Mouse (Mus musculus): Measurements from ENCODE around the gene Zfp865. TPM values are rescaled to one million over a fixed set of nuclear protein-coding genes. Genes with fewer than 3 reads are reported as not detected.

Gene Zfp865
- total and polyA plus RNA-seq, 3 experiments, result 19.9 to 121 (median 50.6) TPM

GRCm38 (mm10) chr7:5052931-5053343, 32.8 kb downstream of the Zfp865 start:
- TF ChIP-seq GATA1 (IDR thresholded peaks at IDR 0.05; ENCODE audit: borderline replicate concordance, low read length) (no peak), CTCF (IDR thresholded peaks at IDR 0.05; ENCODE audit: low read depth, low read length) (no peak)
- DNase-seq (ENCODE audit: low spot score), result no peak
- peaks cover 6% of the 10 kb centered on the region; the same call in 1 of the 2 replicates for H3K4me1 ChIP-seq (ENCODE audit: insufficient read depth, low read depth, low read length)
- ATAC-seq (ENCODE audit: extremely low read depth, insufficient number of reproducible peaks, low FRiP score, poor library complexity, severe bottlenecking), result no peak
- H3K27me3 ChIP-seq (ENCODE audit: insufficient read depth, low read length), result peaks cover 78% of the 10 kb centered on the region
- no peaks in the 10 kb centered on the region for H3K36me3 ChIP-seq (replicated peaks)
- H3K9me3 ChIP-seq (replicated peaks), result peaks cover 4% of the 10 kb centered on the region; the same call in 1 of the 2 replicates
- 0 out of 2 replicates have a peak overlapping the region, but pooled peaks have one; percentile 1 for H3K4me3 ChIP-seq (ENCODE audit: low read depth, low read length)

- ATAC-seq (ENCODE audit: extremely low read depth, insufficient number of reproducible peaks, low FRiP score, poor library complexity, severe bottlenecking) (no peak), DNase-seq (ENCODE audit: low spot score) (no peak)
- no peak overlapping the region for H3K4me3 ChIP-seq (ENCODE audit: low read depth, low read length)
Measured at GRCm38 (mm10) chr7:5053456-5054179, 33.4 kb downstream of the Zfp865 start.

GRCm38 (mm10) chr7:5056651-5057263, 36.6 kb downstream of the Zfp865 start:
- ATAC-seq (ENCODE audit: extremely low read depth, insufficient number of reproducible peaks, low FRiP score, poor library complexity, severe bottlenecking), result no peak

More at GRCm38 (mm10) chr7:5053456-5054179, 33.4 kb downstream of the Zfp865 start:
- Histone ChIP-seq H3K4me1 (ENCODE audit: insufficient read depth, low read depth, low read length) (peaks cover 6% of the 10 kb centered on the region; the same call in 1 of the 2 replicates), H3K36me3 (replicated peaks) (no peaks in the 10 kb centered on the region), H3K9me3 (replicated peaks) (peaks cover 4% of the 10 kb centered on the region; the same call in 1 of the 2 replicates), H3K27me3 (ENCODE audit: insufficient read depth, low read length) (peaks cover 77% of the 10 kb centered on the region)
- TF ChIP-seq TAL1 (conservative IDR thresholded peaks at IDR 0.05; ENCODE audit: low read depth, low read length) (no peak), GATA1 (IDR thresholded peaks at IDR 0.05; ENCODE audit: borderline replicate concordance, low read length) (no peak), GATA2 (IDR thresholded peaks at IDR 0.05; ENCODE audit: borderline replicate concordance, low read depth, low read length) (no peak), POLR2AphosphoS5 (IDR thresholded peaks at IDR 0.05; ENCODE audit: insufficient replicate concordance, low read depth, low read length) (no peak), CTCF (IDR thresholded peaks at IDR 0.05; ENCODE audit: low read depth, low read length) (no peak)

GRCm38 (mm10) chr7:5057381-5057780, 37.2 kb downstream of the Zfp865 start:
- peaks cover 4% of the 10 kb centered on the region; the same call in 1 of the 2 replicates for H3K9me3 ChIP-seq (replicated peaks)
- ATAC-seq (ENCODE audit: extremely low read depth, insufficient number of reproducible peaks, low FRiP score, poor library complexity, severe bottlenecking) (no peak), DNase-seq (ENCODE audit: low spot score) (no peak)
- peaks cover 5% of the 10 kb centered on the region for H3K36me3 ChIP-seq (replicated peaks)
- H3K27me3 ChIP-seq (ENCODE audit: insufficient read depth, low read length), result peaks cover 53% of the 10 kb centered on the region
- TF ChIP-seq POLR2AphosphoS5 (IDR thresholded peaks at IDR 0.05; ENCODE audit: insufficient replicate concordance, low read depth, low read length) (no peak), GATA1 (IDR thresholded peaks at IDR 0.05; ENCODE audit: borderline replicate concordance, low read length) (no peak), TAL1 (conservative IDR thresholded peaks at IDR 0.05; ENCODE audit: low read depth, low read length) (no peak), CTCF (IDR thresholded peaks at IDR 0.05; ENCODE audit: low read depth, low read length) (no peak)
- H3K4me1 ChIP-seq (ENCODE audit: insufficient read depth, low read depth, low read length), result peaks cover 19% of the 10 kb centered on the region
- no peak overlapping the region for H3K4me3 ChIP-seq (ENCODE audit: low read depth, low read length)

More at GRCm38 (mm10) chr7:5056651-5057263, 36.6 kb downstream of the Zfp865 start:
- peaks cover 59% of the 10 kb centered on the region for H3K27me3 ChIP-seq (ENCODE audit: insufficient read depth, low read length)
- H3K4me1 ChIP-seq (ENCODE audit: insufficient read depth, low read depth, low read length), result peaks cover 21% of the 10 kb centered on the region
- no peak overlapping the region for H3K4me3 ChIP-seq (ENCODE audit: low read depth, low read length)
- TF ChIP-seq GATA1 (IDR thresholded peaks at IDR 0.05; ENCODE audit: borderline replicate concordance, low read length) (no peak), GATA2 (IDR thresholded peaks at IDR 0.05; ENCODE audit: borderline replicate concordance, low read depth, low read length) (no peak), CTCF (IDR thresholded peaks at IDR 0.05; ENCODE audit: low read depth, low read length) (no peak), TAL1 (conservative IDR thresholded peaks at IDR 0.05; ENCODE audit: low read depth, low read length) (no peak), POLR2AphosphoS5 (IDR thresholded peaks at IDR 0.05; ENCODE audit: insufficient replicate concordance, low read depth, low read length) (no peak)
- no peak for DNase-seq (ENCODE audit: low spot score)
- H3K9me3 ChIP-seq (replicated peaks), result peaks cover 4% of the 10 kb centered on the region; the same call in 1 of the 2 replicates
- H3K36me3 ChIP-seq (replicated peaks), result peaks cover 5% of the 10 kb centered on the region

- H3K4me1 ChIP-seq (ENCODE audit: insufficient read depth, low read depth, low read length), result peaks cover 19% of the 10 kb centered on the region
- peaks cover 5% of the 10 kb centered on the region for H3K36me3 ChIP-seq (replicated peaks)
- peaks cover 4% of the 10 kb centered on the region; the same call in 1 of the 2 replicates for H3K9me3 ChIP-seq (replicated peaks)
- peaks cover 49% of the 10 kb centered on the region for H3K27me3 ChIP-seq (ENCODE audit: insufficient read depth, low read length)
- no peak for TF ChIP-seq GATA1 (IDR thresholded peaks at IDR 0.05; ENCODE audit: borderline replicate concordance, low read length)
- TF ChIP-seq GATA2 (IDR thresholded peaks at IDR 0.05; ENCODE audit: borderline replicate concordance, low read depth, low read length), result no peak
- no peak for TF ChIP-seq POLR2AphosphoS5 (IDR thresholded peaks at IDR 0.05; ENCODE audit: insufficient replicate concordance, low read depth, low read length)
- no peak for TF ChIP-seq CTCF (IDR thresholded peaks at IDR 0.05; ENCODE audit: low read depth, low read length)
- TF ChIP-seq TAL1 (conservative IDR thresholded peaks at IDR 0.05; ENCODE audit: low read depth, low read length), result no peak
- no peak for ATAC-seq (ENCODE audit: extremely low read depth, insufficient number of reproducible peaks, low FRiP score, poor library complexity, severe bottlenecking)
- DNase-seq (ENCODE audit: low spot score), result no peak
- no peak overlapping the region for H3K4me3 ChIP-seq (ENCODE audit: low read depth, low read length)
Measured at GRCm38 (mm10) chr7:5057804-5058203, 37.6 kb downstream of the Zfp865 start.

GRCm38 (mm10) chr7:5058631-5059030, 38.5 kb downstream of the Zfp865 start:
- Histone ChIP-seq H3K4me1 (ENCODE audit: insufficient read depth, low read depth, low read length) (peaks cover 19% of the 10 kb centered on the region), H3K4me3 (ENCODE audit: low read depth, low read length) (no peak overlapping the region), H3K36me3 (replicated peaks) (peaks cover 5% of the 10 kb centered on the region), H3K27me3 (ENCODE audit: insufficient read depth, low read length) (peaks cover 41% of the 10 kb centered on the region), H3K9me3 (replicated peaks) (no peaks in the 10 kb centered on the region)
- TF ChIP-seq GATA2 (IDR thresholded peaks at IDR 0.05; ENCODE audit: borderline replicate concordance, low read depth, low read length) (no peak), CTCF (IDR thresholded peaks at IDR 0.05; ENCODE audit: low read depth, low read length) (no peak), GATA1 (IDR thresholded peaks at IDR 0.05; ENCODE audit: borderline replicate concordance, low read length) (no peak), POLR2AphosphoS5 (IDR thresholded peaks at IDR 0.05; ENCODE audit: insufficient replicate concordance, low read depth, low read length) (no peak), TAL1 (conservative IDR thresholded peaks at IDR 0.05; ENCODE audit: low read depth, low read length) (no peak)
- ATAC-seq (ENCODE audit: extremely low read depth, insufficient number of reproducible peaks, low FRiP score, poor library complexity, severe bottlenecking), result no peak
- no peak for DNase-seq (ENCODE audit: low spot score)
